Mouse (Mus musculus) megakaryocyte, embryonic 14.5 days (primary cell): Measurements from ENCODE around the gene Cactin.

Experiments used
- FLI1 ChIP-seq: IDR thresholded peaks from 2 replicates; pipeline ENCODE4 v1.6.1; 2012; ENCODE audit warnings: low read length, inconsistent platforms, mixed read lengths
- GATA1 ChIP-seq: IDR thresholded peaks from 3 replicates; pipeline ENCODE4 v1.6.1; 2012; ENCODE audit warnings: mixed read lengths, low read length, inconsistent platforms, borderline replicate concordance

DNA sequence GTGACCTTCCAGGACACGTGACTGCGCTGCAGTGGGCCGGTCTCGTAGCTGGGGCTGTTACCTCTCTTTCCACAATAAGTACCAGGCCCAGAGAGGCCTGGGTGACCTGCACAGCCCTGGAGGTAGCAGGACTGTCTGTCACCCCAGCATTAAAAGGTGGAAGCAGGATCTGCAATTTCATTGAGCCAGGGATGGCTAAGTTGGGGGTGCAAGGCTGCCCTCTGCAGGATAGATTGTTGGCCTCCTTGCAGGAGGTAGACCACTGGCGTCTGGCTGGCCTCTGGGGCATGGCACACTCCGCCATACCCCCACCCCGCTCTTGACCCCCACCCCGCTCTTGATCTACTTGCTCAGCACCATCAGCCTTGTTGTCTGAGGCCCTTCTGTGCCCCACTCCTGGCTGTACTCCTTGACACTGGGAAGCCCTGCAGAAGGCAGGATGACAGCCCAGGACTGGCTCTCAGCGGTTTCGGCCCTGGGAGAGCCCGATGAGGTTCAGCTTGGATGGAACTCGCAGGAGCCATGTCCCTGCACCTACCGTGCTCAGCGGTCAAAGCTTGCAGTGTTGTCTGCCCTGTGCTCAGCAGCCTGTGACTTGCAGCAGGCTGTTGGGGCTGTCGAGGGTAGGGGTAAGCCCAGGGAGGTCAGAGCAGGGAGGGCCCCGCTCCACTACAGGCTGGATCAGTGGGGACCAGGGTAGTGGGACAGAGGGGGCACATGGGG, 4.4 kb upstream of the Cactin start:
- TF ChIP-seq GATA1 (no peak), FLI1 (no peak)
